Mouse (Mus musculus) heart, postnatal 4 days (tissue): ENCODE measurements around the gene Prph. TPM values are rescaled to one million over a fixed set of nuclear protein-coding genes. Genes with fewer than 3 reads are reported as not detected.

Experiments used
- DNase-seq: peaks from one replicate; pipeline ENCODE4 v3.0.0; 2021
- total RNA-seq, 2 experiments: library from RNA; stranded (reverse); gene quantifications; 2 replicates each; pipeline ENCODE4 v1.2.3; 2021

The Prph gene
- total RNA-seq, result 1 to 10 TPM in 1 of 2 experiments, under 1 TPM in 1; 0.60 to 1.3 TPM

- no peak for DNase-seq
Observed at GRCm38 (mm10) chr15:99055040-99055439, at the start of gene Prph. Gene Prph (plus strand): TSS chr15:99055174.

GRCm38 (mm10) chr15:99008801-99009241 lies 46.2 kb upstream of the Prph start:
- DNase-seq, result no peak

- no peak for DNase-seq
Observed at GRCm38 (mm10) chr15:99010896-99011295, 44.1 kb upstream of the Prph start.

DNA sequence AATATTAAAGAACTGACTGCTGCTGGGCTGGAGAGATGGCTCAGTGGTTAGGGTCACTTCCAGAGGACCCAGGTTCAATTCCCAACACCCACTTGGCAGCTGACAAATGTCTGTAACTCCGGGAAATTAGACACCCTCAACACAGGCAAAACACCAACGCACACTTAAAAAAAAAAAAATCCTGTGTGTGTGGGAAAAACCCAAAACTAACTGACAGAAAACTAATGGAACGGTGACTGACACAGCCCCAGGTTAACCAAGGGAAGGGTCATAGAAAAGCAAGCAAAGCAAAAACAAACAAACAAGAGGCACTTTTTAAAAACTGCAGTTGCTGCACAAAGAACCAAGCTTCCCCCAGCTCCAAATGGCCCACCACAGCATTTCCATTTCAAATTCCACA lies 43.0 kb upstream of the Prph start:
- DNase-seq, result no peak

GRCm38 (mm10) chr15:99014496-99015030 lies 40.4 kb upstream of the Prph start:
- no peak for DNase-seq

- no peak for DNase-seq
Observed at GRCm38 (mm10) chr15:99017355-99017761, 37.6 kb upstream of the Prph start.

DNA sequence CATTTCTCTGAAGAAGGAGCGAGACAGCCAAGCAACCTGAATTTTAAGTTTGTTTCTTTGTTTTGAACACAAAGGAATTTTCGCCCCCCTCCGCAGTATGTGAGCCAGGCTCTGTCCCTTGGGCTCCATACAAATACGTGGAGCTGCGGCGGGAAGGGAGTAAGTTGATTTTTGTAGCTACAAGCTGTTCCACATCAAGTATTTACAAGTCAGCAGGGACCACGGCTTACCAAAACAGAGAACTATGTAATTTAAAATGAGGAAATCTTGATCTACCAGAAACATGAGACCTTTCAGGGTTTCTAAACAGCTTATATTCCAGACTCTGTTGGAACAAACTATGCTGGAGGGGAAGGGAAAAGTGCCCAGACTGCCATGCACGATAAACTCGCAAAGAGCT lies 37.0 kb upstream of the Prph start:
- no peak for DNase-seq

DNA sequence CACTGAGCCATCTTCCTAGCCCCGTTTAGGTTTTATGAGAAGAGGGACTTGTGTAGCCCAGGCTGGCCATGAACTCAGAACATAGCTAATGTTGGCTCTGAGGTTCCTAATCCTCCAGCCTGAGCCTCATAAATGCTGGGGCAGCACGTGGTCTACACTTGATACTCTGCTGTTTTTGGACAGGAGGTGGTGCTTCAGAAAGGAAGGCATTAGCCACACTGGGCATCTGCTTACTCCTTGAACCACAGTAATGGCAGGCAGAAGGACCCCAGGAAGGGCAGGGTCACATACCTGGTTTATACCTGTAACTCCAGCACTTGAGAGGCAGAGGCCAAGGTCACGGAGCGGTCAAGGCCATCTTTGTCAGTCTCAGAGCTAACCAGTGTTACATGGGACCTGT lies 36.3 kb upstream of the Prph start:
- no peak for DNase-seq

GRCm38 (mm10) chr15:99019436-99019835 lies 35.5 kb upstream of the Prph start:
- no peak for DNase-seq

- no peak for DNase-seq
Observed at GRCm38 (mm10) chr15:99020171-99020570, 34.8 kb upstream of the Prph start.

GRCm38 (mm10) chr15:99021255-99021654 lies 33.7 kb upstream of the Prph start:
- DNase-seq, result no peak

DNA sequence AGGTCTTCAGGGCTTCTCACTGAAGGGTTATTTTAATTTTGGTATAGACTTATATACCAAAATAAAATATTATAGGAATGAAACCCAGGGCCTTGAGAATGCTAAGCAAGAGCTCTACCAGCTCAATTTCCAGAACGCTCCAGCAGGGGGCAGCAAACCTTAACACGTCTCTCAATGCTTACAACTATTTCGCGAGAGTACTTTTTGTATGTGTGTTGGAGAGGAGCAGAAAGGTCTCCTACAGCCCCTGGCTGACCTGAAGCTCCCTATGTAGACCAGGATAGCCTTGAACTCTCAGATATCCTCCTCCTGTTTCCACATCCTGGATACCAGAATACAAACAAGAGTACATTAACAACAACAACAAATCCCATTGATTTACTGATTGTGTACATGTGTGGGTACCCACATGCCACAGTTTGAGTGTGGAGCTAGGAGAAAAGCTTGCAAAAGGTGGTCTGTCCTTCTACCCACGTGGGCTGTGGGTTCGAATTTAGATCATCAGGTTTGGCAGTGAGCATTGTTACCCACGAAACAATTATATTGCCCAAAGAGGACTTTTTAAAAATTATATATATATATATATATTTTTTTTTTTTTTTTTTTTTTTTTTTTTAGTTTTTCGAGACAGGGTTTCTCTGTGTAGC lies 30.2 kb upstream of the Prph start:
- DNase-seq, result peak; percentile 89

GRCm38 (mm10) chr15:99025414-99025813 lies 29.6 kb upstream of the Prph start:
- DNase-seq, result no peak

- peak; percentile 55 for DNase-seq
Observed at GRCm38 (mm10) chr15:99026259-99026658, 28.7 kb upstream of the Prph start.

DNA sequence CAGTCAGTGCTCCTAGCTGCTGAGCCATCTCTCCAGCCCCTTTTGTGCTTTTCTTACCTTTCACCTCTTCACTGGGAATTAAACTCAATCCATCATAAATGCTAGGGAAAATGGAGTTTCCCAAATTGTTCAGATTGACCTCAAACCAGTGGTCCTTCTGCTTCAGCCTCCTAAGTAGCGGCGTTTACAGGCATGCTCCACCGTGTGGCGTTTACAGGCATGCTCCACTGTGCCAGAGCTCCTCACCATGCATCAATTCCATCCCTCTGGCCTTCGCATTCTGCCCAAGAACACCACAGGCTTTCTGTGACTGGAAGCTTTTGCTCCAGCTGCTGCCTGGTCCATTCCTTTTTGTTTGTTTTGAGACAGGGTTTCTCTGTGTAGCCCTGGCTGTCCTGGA lies 27.9 kb upstream of the Prph start:
- no peak for DNase-seq

GRCm38 (mm10) chr15:99028874-99029458 lies 26.0 kb upstream of the Prph start:
- no peak for DNase-seq

DNA sequence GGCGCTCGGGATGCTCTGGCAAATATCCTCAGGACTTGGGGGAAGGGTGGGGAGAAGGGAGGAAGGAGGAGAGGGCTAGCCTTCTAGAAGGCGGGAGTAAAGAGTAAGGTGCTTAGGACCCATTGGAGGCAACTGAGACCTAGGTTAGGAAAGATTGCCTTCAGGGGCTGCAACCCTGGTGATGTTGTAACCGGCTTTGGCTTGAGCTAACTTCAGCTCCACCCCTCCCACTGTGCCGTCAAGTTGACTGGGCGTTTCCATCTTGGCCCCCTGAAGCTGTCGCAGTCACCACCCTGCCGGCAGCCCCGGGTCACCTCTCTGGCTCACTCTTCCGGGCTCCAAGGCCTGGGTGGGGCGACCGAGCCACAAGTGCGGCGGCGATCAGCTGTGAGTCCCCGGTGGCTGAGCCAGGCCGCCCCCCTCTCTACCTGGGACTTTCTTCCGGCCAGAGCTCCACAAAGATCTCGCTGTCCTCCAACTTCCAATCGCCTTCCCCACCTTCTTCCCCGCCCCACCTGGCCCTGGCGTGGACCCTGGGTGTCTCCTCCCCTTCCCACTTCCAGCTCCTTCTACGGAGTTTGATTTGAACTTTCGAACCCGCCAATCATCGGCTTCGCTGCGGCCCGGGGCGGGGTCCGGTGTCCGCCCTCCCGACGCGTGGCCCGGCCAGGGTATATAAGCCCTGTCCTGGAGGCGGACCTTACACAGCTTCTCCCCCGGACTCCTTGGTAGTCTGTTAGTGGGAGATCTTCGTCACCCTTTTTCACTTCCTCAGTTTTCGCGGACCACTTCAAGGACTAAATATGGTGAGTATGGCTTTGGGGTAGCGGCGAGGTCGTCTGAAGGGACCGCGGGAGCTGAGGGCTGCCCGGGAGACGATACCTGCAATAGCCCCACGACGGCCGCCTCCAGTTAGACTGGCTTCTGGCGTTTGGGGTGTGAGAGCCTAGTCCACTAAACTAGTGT lies 25.1 kb upstream of the Prph start, which contains the start of gene Tuba1c:
TSS of gene Tuba1c (plus strand) at position 273 of the 966 bp plus-strand sequence.
- DNase-seq, result peak; percentile 97

GRCm38 (mm10) chr15:99030585-99031387 lies 24.2 kb upstream of the Prph start:
- peak; percentile 50 for DNase-seq

GRCm38 (mm10) chr15:99031388-99031675 lies 23.6 kb upstream of the Prph start:
- no peak for DNase-seq

- no peak for DNase-seq
Observed at GRCm38 (mm10) chr15:99032041-99032725, 22.8 kb upstream of the Prph start.

- DNase-seq, result no peak
Observed at GRCm38 (mm10) chr15:99032726-99033250, 22.2 kb upstream of the Prph start.
